Mouse (Mus musculus): ENCODE measurements around the gene Supt3. TPM values are rescaled to one million over a fixed set of nuclear protein-coding genes. Genes with fewer than 3 reads are reported as not detected.

The Supt3 gene
- polyA plus RNA-seq, 1 experiment from 2014 or later, result 23.7 TPM

DNA sequence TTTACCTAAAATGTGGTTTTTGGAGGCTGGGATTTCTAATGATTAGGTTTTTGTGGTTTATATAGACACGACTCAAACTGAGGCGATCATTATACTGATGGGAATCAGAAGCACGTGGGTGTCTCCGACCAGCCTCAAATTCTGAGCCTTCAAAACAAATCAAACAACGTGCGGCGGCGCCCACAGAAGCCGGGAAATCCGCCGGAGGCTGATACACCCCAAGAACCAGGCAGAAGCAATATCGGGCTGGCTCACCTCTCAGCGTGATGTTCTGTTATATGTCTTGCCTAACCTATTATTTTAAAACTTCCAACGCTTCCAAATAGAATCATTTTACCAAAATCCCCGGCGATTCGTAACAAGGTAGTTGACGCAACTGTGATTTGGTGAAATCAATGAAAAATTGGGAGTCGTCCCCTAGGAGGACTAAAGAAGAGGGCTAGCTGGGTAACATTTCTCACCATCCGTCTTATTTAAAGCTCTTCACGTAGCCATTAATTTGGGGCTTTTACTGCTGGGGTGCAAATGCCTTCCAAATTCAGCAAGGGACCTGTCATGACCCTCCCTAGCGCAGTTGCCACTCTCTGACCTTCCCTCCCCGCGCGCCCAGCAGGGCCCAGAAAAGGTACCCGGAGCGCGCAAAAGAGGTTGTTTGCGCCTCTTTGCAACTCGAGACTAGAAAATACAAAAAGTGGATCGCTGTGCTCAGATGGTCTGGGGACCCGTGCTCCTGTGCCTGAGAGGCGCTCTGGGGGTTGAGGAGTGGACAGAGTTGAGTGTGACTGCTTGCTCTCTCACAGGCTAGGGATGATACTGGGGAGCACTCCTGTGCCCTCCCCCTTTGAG is 39.5 kb upstream of the Supt3 start:
- peak overlapping the region; percentile 51 for H3K4me2 ChIP-seq (ENCODE audit: low read length)
- H3K9me3 ChIP-seq (ENCODE audit: control insufficient read depth, low read length), result no peaks in the 10 kb centered on the region
- H3K36me3 ChIP-seq (ENCODE audit: control insufficient read depth, insufficient read depth, low read length), result no peaks in the 10 kb centered on the region
- peaks cover 6 to 20% of the 10 kb centered on the region in 2 experiments; a peak in 3 of 4 replicates for H3K4me1 ChIP-seq (ENCODE audit: control insufficient read depth in 2 of 2, insufficient read depth in 2 of 2, low read length in 2 of 2)
- WGBS, result 2% methylated on average over 33 of the region's 33 CpGs
- H3K4me3 ChIP-seq (ENCODE audit: control insufficient read depth in 1 of 2, insufficient read depth in 1 of 2, low read depth in 1 of 2, low read length in 2 of 2), result peak overlapping the region in 1 of 2 experiments; percentile 7; a peak in 2 of 4 replicates
- H3K27me3 ChIP-seq (ENCODE audit: control insufficient read depth, insufficient read depth, low read length), result peaks cover 66% of the 10 kb centered on the region
- ATAC-seq (ENCODE audit: insufficient number of reproducible peaks, insufficient read depth, low FRiP score, low read depth), result no peak
- no peak overlapping the region for H3K9ac ChIP-seq (ENCODE audit: low read length)
- H3K27ac ChIP-seq (replicated peaks in 1 of 2; ENCODE audit: control insufficient read depth in 1 of 2, insufficient read depth in 1 of 2, low read depth in 2 of 2, low read length in 2 of 2), result no peak overlapping the region

- Histone ChIP-seq H3K4me3 (ENCODE audit: control insufficient read depth in 1 of 2, insufficient read depth in 1 of 2, low read depth in 1 of 2, low read length in 2 of 2) (peak overlapping the region; percentile 6 to 7; a peak in 2 of 4 replicates), H3K4me2 (ENCODE audit: low read length) (peak overlapping the region; percentile 51), H3K4me1 (ENCODE audit: control insufficient read depth in 2 of 2, insufficient read depth in 2 of 2, low read length in 2 of 2) (peaks cover 6 to 20% of the 10 kb centered on the region in 2 experiments; a peak in 3 of 4 replicates), H3K9me3 (ENCODE audit: control insufficient read depth, low read length) (no peaks in the 10 kb centered on the region), H3K36me3 (ENCODE audit: control insufficient read depth, insufficient read depth, low read length) (no peaks in the 10 kb centered on the region), H3K9ac (ENCODE audit: low read length) (no peak overlapping the region), H3K27me3 (ENCODE audit: control insufficient read depth, insufficient read depth, low read length) (peaks cover 61% of the 10 kb centered on the region), H3K27ac (replicated peaks in 1 of 2; ENCODE audit: control insufficient read depth in 1 of 2, insufficient read depth in 1 of 2, low read depth in 2 of 2, low read length in 2 of 2) (no peak overlapping the region)
- no peak for ATAC-seq (ENCODE audit: insufficient number of reproducible peaks, insufficient read depth, low FRiP score, low read depth)
- 2% methylated on average over 22 of the region's 22 CpGs for WGBS
Measured at GRCm38 (mm10) chr17:44738121-44738637, 38.8 kb upstream of the Supt3 start.

DNA sequence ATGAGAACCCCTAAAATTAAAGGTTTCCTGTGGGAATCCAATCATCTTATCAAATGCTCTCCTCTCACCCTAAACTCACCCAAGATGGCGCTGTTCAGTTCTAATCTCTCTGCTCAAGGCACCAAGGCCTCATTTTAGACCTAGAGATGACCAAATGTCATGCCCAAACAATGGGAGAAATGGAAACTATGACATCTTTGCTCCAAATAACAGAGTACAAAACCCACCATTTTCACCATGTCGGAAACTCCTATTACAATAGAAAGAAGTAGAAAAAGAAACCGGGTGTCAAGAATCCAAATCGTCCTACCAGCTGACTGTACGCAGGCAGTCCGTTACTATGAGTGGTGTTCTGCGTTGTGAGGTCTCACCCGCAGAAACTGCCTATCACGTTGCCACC is 34.7 kb upstream of the Supt3 start:
- H3K27me3 ChIP-seq (ENCODE audit: control insufficient read depth, insufficient read depth, low read length), result peaks cover 30% of the 10 kb centered on the region
- no peaks in the 10 kb centered on the region for H3K4me1 ChIP-seq (ENCODE audit: control insufficient read depth in 2 of 2, insufficient read depth in 2 of 2, low read length in 2 of 2)
- WGBS, result 85% methylated on average over 9 of the region's 9 CpGs
- ATAC-seq (ENCODE audit: insufficient number of reproducible peaks, insufficient read depth, low FRiP score, low read depth), result no peak
- no peak overlapping the region for H3K9ac ChIP-seq (ENCODE audit: low read length)
- no peak overlapping the region for H3K27ac ChIP-seq (replicated peaks in 1 of 2; ENCODE audit: control insufficient read depth in 1 of 2, insufficient read depth in 1 of 2, low read depth in 2 of 2, low read length in 2 of 2)
- no peak overlapping the region for H3K4me3 ChIP-seq (ENCODE audit: control insufficient read depth in 1 of 2, insufficient read depth in 1 of 2, low read depth in 1 of 2, low read length in 2 of 2)
- no peak overlapping the region for H3K4me2 ChIP-seq (ENCODE audit: low read length)
- H3K36me3 ChIP-seq (ENCODE audit: control insufficient read depth, insufficient read depth, low read length), result no peaks in the 10 kb centered on the region
- no peaks in the 10 kb centered on the region for H3K9me3 ChIP-seq (ENCODE audit: control insufficient read depth, low read length)

- WGBS, result 37% methylated on average over 3 of the region's 3 CpGs
- no peak overlapping the region for H3K4me3 ChIP-seq (ENCODE audit: control insufficient read depth in 1 of 2, insufficient read depth in 1 of 2, low read depth in 1 of 2, low read length in 2 of 2)
- no peaks in the 10 kb centered on the region for H3K4me1 ChIP-seq (ENCODE audit: control insufficient read depth in 2 of 2, insufficient read depth in 2 of 2, low read length in 2 of 2)
- no peak overlapping the region for H3K9ac ChIP-seq (ENCODE audit: low read length)
- peaks cover 14% of the 10 kb centered on the region for H3K27me3 ChIP-seq (ENCODE audit: control insufficient read depth, insufficient read depth, low read length)
- ATAC-seq (ENCODE audit: insufficient number of reproducible peaks, insufficient read depth, low FRiP score, low read depth), result no peak
- no peak overlapping the region for H3K27ac ChIP-seq (replicated peaks in 1 of 2; ENCODE audit: control insufficient read depth in 1 of 2, insufficient read depth in 1 of 2, low read depth in 2 of 2, low read length in 2 of 2)
- no peaks in the 10 kb centered on the region for H3K36me3 ChIP-seq (ENCODE audit: control insufficient read depth, insufficient read depth, low read length)
- H3K4me2 ChIP-seq (ENCODE audit: low read length), result no peak overlapping the region
- H3K9me3 ChIP-seq (ENCODE audit: control insufficient read depth, low read length), result no peaks in the 10 kb centered on the region
Measured at GRCm38 (mm10) chr17:44743780-44744179, 33.2 kb upstream of the Supt3 start.

- ATAC-seq (ENCODE audit: insufficient number of reproducible peaks, insufficient read depth, low FRiP score, low read depth), result no peak
- Histone ChIP-seq H3K9ac (ENCODE audit: low read length) (no peak overlapping the region), H3K4me2 (ENCODE audit: low read length) (no peak overlapping the region), H3K4me3 (ENCODE audit: control insufficient read depth in 1 of 2, insufficient read depth in 1 of 2, low read depth in 1 of 2, low read length in 2 of 2) (no peak overlapping the region), H3K4me1 (ENCODE audit: control insufficient read depth in 2 of 2, insufficient read depth in 2 of 2, low read length in 2 of 2) (no peaks in the 10 kb centered on the region), H3K9me3 (ENCODE audit: control insufficient read depth, low read length) (no peaks in the 10 kb centered on the region), H3K36me3 (ENCODE audit: control insufficient read depth, insufficient read depth, low read length) (no peaks in the 10 kb centered on the region), H3K27ac (replicated peaks in 1 of 2; ENCODE audit: control insufficient read depth in 1 of 2, insufficient read depth in 1 of 2, low read depth in 2 of 2, low read length in 2 of 2) (no peak overlapping the region), H3K27me3 (ENCODE audit: control insufficient read depth, insufficient read depth, low read length) (0 out of 2 replicates have a peak, but pooled peaks cover 3% of the 10 kb centered on the region)
- WGBS, result 84% methylated on average over 8 of the region's 8 CpGs
Measured at GRCm38 (mm10) chr17:44745378-44745777, 31.6 kb upstream of the Supt3 start.

- Histone ChIP-seq H3K4me3 (ENCODE audit: control insufficient read depth in 1 of 2, insufficient read depth in 1 of 2, low read depth in 1 of 2, low read length in 2 of 2) (no peak overlapping the region), H3K27ac (replicated peaks in 1 of 2; ENCODE audit: control insufficient read depth in 1 of 2, insufficient read depth in 1 of 2, low read depth in 2 of 2, low read length in 2 of 2) (no peak overlapping the region), H3K36me3 (ENCODE audit: control insufficient read depth, insufficient read depth, low read length) (no peaks in the 10 kb centered on the region), H3K4me1 (ENCODE audit: control insufficient read depth in 2 of 2, insufficient read depth in 2 of 2, low read length in 2 of 2) (no peaks in the 10 kb centered on the region), H3K9ac (ENCODE audit: low read length) (no peak overlapping the region), H3K9me3 (ENCODE audit: control insufficient read depth, low read length) (no peaks in the 10 kb centered on the region), H3K27me3 (ENCODE audit: control insufficient read depth, insufficient read depth, low read length) (no peaks in the 10 kb centered on the region), H3K4me2 (ENCODE audit: low read length) (no peak overlapping the region)
- ATAC-seq (ENCODE audit: insufficient number of reproducible peaks, insufficient read depth, low FRiP score, low read depth), result no peak
- 82% methylated on average over 11 of the region's 11 CpGs for WGBS
Measured at GRCm38 (mm10) chr17:44766318-44766717, 10.6 kb upstream of the Supt3 start.

- WGBS, result 45% methylated on average over 2 of the region's 2 CpGs
- ATAC-seq (ENCODE audit: insufficient number of reproducible peaks, insufficient read depth, low FRiP score, low read depth), result no peak
- no peak overlapping the region for H3K4me2 ChIP-seq (ENCODE audit: low read length)
- H3K36me3 ChIP-seq (ENCODE audit: control insufficient read depth, insufficient read depth, low read length), result no peaks in the 10 kb centered on the region
- no peak overlapping the region for H3K9ac ChIP-seq (ENCODE audit: low read length)
- H3K27me3 ChIP-seq (ENCODE audit: control insufficient read depth, insufficient read depth, low read length), result no peaks in the 10 kb centered on the region
- H3K4me1 ChIP-seq (ENCODE audit: control insufficient read depth in 2 of 2, insufficient read depth in 2 of 2, low read length in 2 of 2), result no peaks in the 10 kb centered on the region
- H3K4me3 ChIP-seq (ENCODE audit: control insufficient read depth in 1 of 2, insufficient read depth in 1 of 2, low read depth in 1 of 2, low read length in 2 of 2), result no peak overlapping the region
- no peaks in the 10 kb centered on the region for H3K9me3 ChIP-seq (ENCODE audit: control insufficient read depth, low read length)
- no peak overlapping the region for H3K27ac ChIP-seq (replicated peaks in 1 of 2; ENCODE audit: control insufficient read depth in 1 of 2, insufficient read depth in 1 of 2, low read depth in 2 of 2, low read length in 2 of 2)
Measured at GRCm38 (mm10) chr17:44766975-44767374, 10.0 kb upstream of the Supt3 start.
